Mouse (Mus musculus): Measurements from ENCODE around the gene Hamp2. TPM values are rescaled to one million over a fixed set of nuclear protein-coding genes. Genes with fewer than 3 reads are reported as not detected.

Hamp2 gene
- polyA plus RNA-seq (2021; fragmentation: Nextera tagmentation) = not detected in 2 replicates
- long read RNA-seq, experiment 1, partial matches to known transcripts = 0 of 1 reads
- long read RNA-seq, experiment 1, other reads (novel, unspliced or antisense) = 1 of 1 reads
- long read RNA-seq, experiment 2 = 0 reads

GRCm38 (mm10) chr7:30924581-30924980, at the start of gene Hamp2:
Hamp2 (minus strand) TSS chr7:30924681.

GRCm38 (mm10) chr7:30973501-30974289, 49.2 kb upstream of the Hamp2 start, which contains the start of gene Fam187b:
Fam187b (plus strand) TSS chr7:30973790.

GRCm38 (mm10) chr7:30973251-30973500, 48.7 kb upstream of the Hamp2 start, which contains the start of gene Lsr:
Lsr (minus strand) TSS chr7:30973464.

GRCm38 (mm10) chr7:30956756-30957366, 32.4 kb upstream of the Hamp2 start, which contains the start of gene Usf2:
Usf2 (minus strand) TSS chr7:30956803.

GRCm38 (mm10) chr7:30943909-30944635, 19.6 kb upstream of the Hamp2 start, which contains the start of gene Hamp:
Hamp (minus strand) TSS chr7:30944032.

GRCm38 (mm10) chr7:30914732-30915131, 9.7 kb downstream of the Hamp2 start, which contains the start of gene Mag:
Mag (minus strand) TSS chr7:30914873.

GRCm38 (mm10) chr7:30880176-30880575, 44.3 kb downstream of the Hamp2 start, which contains the start of gene Cd22:
Cd22 (minus strand) TSS chr7:30880342.

Other genes with a start within 250 kb of the Hamp2 start
- gene 2200002J24Rik, start 225.8 kb downstream of the Hamp2 start, polyA plus RNA-seq (2021; fragmentation: Nextera tagmentation) = not detected in 2 replicates
- gene Atp4a, start 212.5 kb downstream of the Hamp2 start, polyA plus RNA-seq (2021; fragmentation: Nextera tagmentation) = 1.1 and 1.2 TPM in 2 replicates
- 194 and 230 TPM in 2 replicates for gene Tmem147, start 195.1 kb downstream of the Hamp2 start, polyA plus RNA-seq (2021; fragmentation: Nextera tagmentation)
- not detected in 2 replicates for gene Gapdhs, start 181.0 kb downstream of the Hamp2 start, polyA plus RNA-seq (2021; fragmentation: Nextera tagmentation)
- gene Sbsn, start 173.2 kb downstream of the Hamp2 start, polyA plus RNA-seq (2021; fragmentation: Nextera tagmentation) = 3.8 and 3.9 TPM in 2 replicates
- gene Dmkn, start 160.9 kb downstream of the Hamp2 start, polyA plus RNA-seq (2021; fragmentation: Nextera tagmentation) = 2.9 and 4.1 TPM in 2 replicates
- gene Krtdap, start 136.8 kb downstream of the Hamp2 start, polyA plus RNA-seq (2021; fragmentation: Nextera tagmentation) = not detected in 2 replicates
- gene Ffar2, start 100.9 kb downstream of the Hamp2 start, polyA plus RNA-seq (2021; fragmentation: Nextera tagmentation) = not detected in 2 replicates
- gene Ffar3, start 68.5 kb downstream of the Hamp2 start, polyA plus RNA-seq (2021; fragmentation: Nextera tagmentation) = not detected in 2 replicates
- gene Ffar1, start 63.1 kb downstream of the Hamp2 start, polyA plus RNA-seq (2021; fragmentation: Nextera tagmentation) = not detected in 2 replicates
- gene Cd22, start 44.3 kb downstream of the Hamp2 start, polyA plus RNA-seq (2021; fragmentation: Nextera tagmentation) = 0.04 and 0.13 TPM in 2 replicates
- 78.5 and 92.5 TPM in 2 replicates for gene Mag, start 9.8 kb downstream of the Hamp2 start, polyA plus RNA-seq (2021; fragmentation: Nextera tagmentation)
- gene Hamp, start 19.4 kb upstream of the Hamp2 start, polyA plus RNA-seq (2021; fragmentation: Nextera tagmentation) = not detected in 2 replicates
- gene Usf2, start 32.1 kb upstream of the Hamp2 start, polyA plus RNA-seq (2021; fragmentation: Nextera tagmentation) = 13.1 and 13.9 TPM in 2 replicates
- 6.0 and 7.0 TPM in 2 replicates for gene Lsr, start 48.8 kb upstream of the Hamp2 start, polyA plus RNA-seq (2021; fragmentation: Nextera tagmentation)
- gene Fam187b, start 49.1 kb upstream of the Hamp2 start, polyA plus RNA-seq (2021; fragmentation: Nextera tagmentation) = 0.11 and 0.83 TPM in 2 replicates
- gene Fxyd5, start 117.8 kb upstream of the Hamp2 start, polyA plus RNA-seq (2021; fragmentation: Nextera tagmentation) = 10.3 and 15.4 TPM in 2 replicates
- gene Fxyd7, start 126.8 kb upstream of the Hamp2 start, polyA plus RNA-seq (2021; fragmentation: Nextera tagmentation) = 175 and 204 TPM in 2 replicates
- gene Fxyd1, start 132.5 kb upstream of the Hamp2 start, polyA plus RNA-seq (2021; fragmentation: Nextera tagmentation) = 223 and 537 TPM in 2 replicates
- 6.2 and 7.4 TPM in 2 replicates for gene Lgi4, start 134.7 kb upstream of the Hamp2 start, polyA plus RNA-seq (2021; fragmentation: Nextera tagmentation)
- 0.97 and 1.5 TPM in 2 replicates for gene Fxyd3, start 152.0 kb upstream of the Hamp2 start, polyA plus RNA-seq (2021; fragmentation: Nextera tagmentation)
- gene Hpn, start 190.6 kb upstream of the Hamp2 start, polyA plus RNA-seq (2021; fragmentation: Nextera tagmentation) = 0.44 and 0.48 TPM in 2 replicates
- 62.7 and 80.2 TPM in 2 replicates for gene Scn1b, start 202.3 kb upstream of the Hamp2 start, polyA plus RNA-seq (2021; fragmentation: Nextera tagmentation)
- gene Gramd1a, start 231.2 kb upstream of the Hamp2 start, polyA plus RNA-seq (2021; fragmentation: Nextera tagmentation) = 48.8 and 55.0 TPM in 2 replicates